Mouse (Mus musculus): ENCODE results near the gene Pdap1. TPM values are rescaled to one million over a fixed set of nuclear protein-coding genes. Genes with fewer than 3 reads are reported as not detected.

The Pdap1 gene
- polyA plus RNA-seq, 1 experiment from 2014 or later: 34.0 TPM

GRCm38 (mm10) chr5:145166536-145167305 lies 26.7 kb upstream of the Pdap1 start, which contains the start of the genes Ptcd1 and Cpsf4:
Ptcd1 (minus strand) TSS chr5:145167108.
Cpsf4 (plus strand) TSS chr5:145167213.
- H3K36me3 ChIP-seq (replicated peaks; ENCODE audit: insufficient read depth, low read length): peaks cover 34% of the 10 kb centered on the region
- DNase-seq: peak; percentile 98
- peak within 1 kb of the TSS; percentile 73 for H3K4me3 ChIP-seq (ENCODE audit: low read depth, low read length)
- H3K9me3 ChIP-seq (ENCODE audit: low read length): no peaks in the 10 kb centered on the region
- peaks cover 19% of the 10 kb centered on the region for H3K4me1 ChIP-seq (ENCODE audit: insufficient read depth)
- peak within 1 kb of the TSS; percentile 85 for H3K4me2 ChIP-seq (ENCODE audit: low read depth, low read length)
- H3K27ac ChIP-seq (ENCODE audit: low read depth): peak within 1 kb of the TSS; percentile 91
- WGBS (ENCODE audit: insufficient replicate concordance): under 1% methylated on average over 43 of the region's 51 CpGs
- TF ChIP-seq EP300 (IDR thresholded peaks at IDR 0.05; ENCODE audit: low read depth): peak; percentile 49; the same call in 1 of the 2 replicates
- no peak for TF ChIP-seq CTCF (IDR thresholded peaks at IDR 0.05; ENCODE audit: low read depth)
- no peaks in the 10 kb centered on the region for H3K27me3 ChIP-seq (ENCODE audit: insufficient read depth, low read length)
- ATAC-seq: peak; percentile 94
- H3K9ac ChIP-seq (replicated peaks): peak within 1 kb of the TSS; percentile 92

- no peak overlapping the region for H3K4me3 ChIP-seq (ENCODE audit: low read depth, low read length)
- H3K27me3 ChIP-seq (ENCODE audit: insufficient read depth, low read length): no peaks in the 10 kb centered on the region
- no peaks in the 10 kb centered on the region for H3K9me3 ChIP-seq (ENCODE audit: low read length)
- no peak overlapping the region for H3K9ac ChIP-seq (replicated peaks)
- DNase-seq (peak; percentile 10), ATAC-seq (no peak)
- H3K36me3 ChIP-seq (replicated peaks; ENCODE audit: insufficient read depth, low read length): peaks cover 34% of the 10 kb centered on the region
- H3K4me1 ChIP-seq (ENCODE audit: insufficient read depth): peaks cover 19% of the 10 kb centered on the region
- WGBS (ENCODE audit: insufficient replicate concordance): 85% methylated on average over 15 of the region's 15 CpGs
- no peak for TF ChIP-seq EP300 (IDR thresholded peaks at IDR 0.05; ENCODE audit: low read depth)
- no peak overlapping the region for H3K4me2 ChIP-seq (ENCODE audit: low read depth, low read length)
- H3K27ac ChIP-seq (ENCODE audit: low read depth): 0 out of 2 replicates have a peak overlapping the region, but pooled peaks have one; percentile 22
Measured at GRCm38 (mm10) chr5:145165184-145165583, 25.1 kb upstream of the Pdap1 start.

GRCm38 (mm10) chr5:145164710-145165109 lies 24.7 kb upstream of the Pdap1 start:
- Histone ChIP-seq H3K9me3 (ENCODE audit: low read length) (no peaks in the 10 kb centered on the region), H3K4me2 (ENCODE audit: low read depth, low read length) (no peak overlapping the region), H3K27me3 (ENCODE audit: insufficient read depth, low read length) (no peaks in the 10 kb centered on the region), H3K4me1 (ENCODE audit: insufficient read depth) (peaks cover 19% of the 10 kb centered on the region), H3K27ac (ENCODE audit: low read depth) (peak overlapping the region; percentile 22; the same call in 1 of the 2 replicates), H3K4me3 (ENCODE audit: low read depth, low read length) (no peak overlapping the region), H3K9ac (replicated peaks) (0 out of 2 replicates have a peak overlapping the region, but pooled peaks have one; percentile 11), H3K36me3 (replicated peaks; ENCODE audit: insufficient read depth, low read length) (peaks cover 36% of the 10 kb centered on the region)
- no peak for TF ChIP-seq CTCF (IDR thresholded peaks at IDR 0.05; ENCODE audit: low read depth)
- no peak for TF ChIP-seq EP300 (IDR thresholded peaks at IDR 0.05; ENCODE audit: low read depth)
- no peak for ATAC-seq
- DNase-seq: no peak
- 59% methylated on average over 3 of the region's 3 CpGs for WGBS (ENCODE audit: insufficient replicate concordance)

- Histone ChIP-seq H3K36me3 (replicated peaks; ENCODE audit: insufficient read depth, low read length) (peaks cover 57% of the 10 kb centered on the region), H3K27ac (ENCODE audit: low read depth) (no peak overlapping the region), H3K4me3 (ENCODE audit: low read depth, low read length) (no peak overlapping the region), H3K4me2 (ENCODE audit: low read depth, low read length) (no peak overlapping the region), H3K9ac (replicated peaks) (no peak overlapping the region), H3K9me3 (ENCODE audit: low read length) (no peaks in the 10 kb centered on the region), H3K4me1 (ENCODE audit: insufficient read depth) (peaks cover 8% of the 10 kb centered on the region), H3K27me3 (ENCODE audit: insufficient read depth, low read length) (no peaks in the 10 kb centered on the region)
- 87% methylated on average over 14 of the region's 14 CpGs for WGBS (ENCODE audit: insufficient replicate concordance)
- no peak for DNase-seq
- ATAC-seq: no peak
- no peak for TF ChIP-seq EP300 (IDR thresholded peaks at IDR 0.05; ENCODE audit: low read depth)
- TF ChIP-seq CTCF (IDR thresholded peaks at IDR 0.05; ENCODE audit: low read depth): no peak
Measured at GRCm38 (mm10) chr5:145161361-145161760, 21.3 kb upstream of the Pdap1 start.

- DNase-seq: no peak
- WGBS (ENCODE audit: insufficient replicate concordance): 67% methylated on average over 5 of the region's 5 CpGs
- H3K9me3 ChIP-seq (ENCODE audit: low read length): no peaks in the 10 kb centered on the region
- H3K4me3 ChIP-seq (ENCODE audit: low read depth, low read length): no peak overlapping the region
- H3K27me3 ChIP-seq (ENCODE audit: insufficient read depth, low read length): no peaks in the 10 kb centered on the region
- peak; percentile 61; the same call in 1 of the 2 replicates for TF ChIP-seq EP300 (IDR thresholded peaks at IDR 0.05; ENCODE audit: low read depth)
- peak; percentile 32 for TF ChIP-seq CTCF (IDR thresholded peaks at IDR 0.05; ENCODE audit: low read depth)
- no peaks in the 10 kb centered on the region for H3K4me1 ChIP-seq (ENCODE audit: insufficient read depth)
- H3K27ac ChIP-seq (ENCODE audit: low read depth): no peak overlapping the region
- no peak overlapping the region for H3K9ac ChIP-seq (replicated peaks)
- H3K36me3 ChIP-seq (replicated peaks; ENCODE audit: insufficient read depth, low read length): peaks cover 71% of the 10 kb centered on the region
- peak; percentile 40 for ATAC-seq
- no peak overlapping the region for H3K4me2 ChIP-seq (ENCODE audit: low read depth, low read length)
Measured at GRCm38 (mm10) chr5:145152690-145153089, 12.7 kb upstream of the Pdap1 start.

GRCm38 (mm10) chr5:145149294-145149693 lies 9.3 kb upstream of the Pdap1 start:
- Histone ChIP-seq H3K36me3 (replicated peaks; ENCODE audit: insufficient read depth, low read length) (peaks cover 81% of the 10 kb centered on the region), H3K4me2 (ENCODE audit: low read depth, low read length) (no peak overlapping the region), H3K27me3 (ENCODE audit: insufficient read depth, low read length) (no peaks in the 10 kb centered on the region), H3K4me1 (ENCODE audit: insufficient read depth) (no peaks in the 10 kb centered on the region), H3K4me3 (ENCODE audit: low read depth, low read length) (no peak overlapping the region), H3K27ac (ENCODE audit: low read depth) (no peak overlapping the region), H3K9me3 (ENCODE audit: low read length) (no peaks in the 10 kb centered on the region), H3K9ac (replicated peaks) (no peak overlapping the region)
- ATAC-seq: peak; percentile 46; the same call in 1 of the 2 replicates
- WGBS (ENCODE audit: insufficient replicate concordance): 62% methylated on average over 6 of the region's 6 CpGs
- TF ChIP-seq EP300 (IDR thresholded peaks at IDR 0.05; ENCODE audit: low read depth): no peak
- no peak for TF ChIP-seq CTCF (IDR thresholded peaks at IDR 0.05; ENCODE audit: low read depth)
- no peak for DNase-seq
